Mouse (Mus musculus): ENCODE results near the gene Dclk1. TPM values are rescaled to one million over a fixed set of nuclear protein-coding genes. Genes with fewer than 3 reads are reported as not detected.
A peak's percentile ranks its signal among the peaks of the same experiment; 100 is the strongest.

Dclk1 gene
- polyA plus RNA-seq, 1 experiment from 2014 or later = 75.0 TPM

- no peak for ATAC-seq (ENCODE audit: low read depth)
- no peak for DNase-seq (ENCODE audit: low spot score)
- H3K27me3 ChIP-seq (replicated peaks; ENCODE audit: control insufficient read depth, insufficient read depth, low read length) = no peaks in the 10 kb centered on the region
- WGBS = 76% methylated on average over 2 of the region's 2 CpGs
- no peak overlapping the region for H3K4me2 ChIP-seq (ENCODE audit: low read depth, low read length)
- no peak overlapping the region for H3K27ac ChIP-seq (replicated peaks; ENCODE audit: low read depth, low read length)
- no peak overlapping the region for H3K4me3 ChIP-seq (ENCODE audit: low read depth, low read length)
- H3K9ac ChIP-seq (ENCODE audit: low read depth, low read length) = no peak overlapping the region
- no peaks in the 10 kb centered on the region for H3K36me3 ChIP-seq (ENCODE audit: control insufficient read depth, insufficient read depth, low read length)
- peaks cover 18% of the 10 kb centered on the region; the same call in 1 of the 2 replicates for H3K4me1 ChIP-seq (ENCODE audit: control insufficient read depth, insufficient read depth, low read length)
- H3K9me3 ChIP-seq (ENCODE audit: control insufficient read depth, low read length) = no peaks in the 10 kb centered on the region
These were observed 201.6 kb downstream of the Dclk1 start for GRCm38 (mm10) chr3:55443725-55444124.

GRCm38 (mm10) chr3:55446681-55447080 is 204.5 kb downstream of the Dclk1 start:
- Histone ChIP-seq H3K27ac (replicated peaks; ENCODE audit: low read depth, low read length) (no peak overlapping the region), H3K4me3 (ENCODE audit: low read depth, low read length) (no peak overlapping the region), H3K4me1 (ENCODE audit: control insufficient read depth, insufficient read depth, low read length) (peaks cover 3% of the 10 kb centered on the region; the same call in 1 of the 2 replicates), H3K9me3 (ENCODE audit: control insufficient read depth, low read length) (no peaks in the 10 kb centered on the region), H3K4me2 (ENCODE audit: low read depth, low read length) (no peak overlapping the region), H3K27me3 (replicated peaks; ENCODE audit: control insufficient read depth, insufficient read depth, low read length) (no peaks in the 10 kb centered on the region), H3K36me3 (ENCODE audit: control insufficient read depth, insufficient read depth, low read length) (no peaks in the 10 kb centered on the region), H3K9ac (ENCODE audit: low read depth, low read length) (no peak overlapping the region)
- DNase-seq (ENCODE audit: low spot score) (no peak), ATAC-seq (ENCODE audit: low read depth) (no peak)
- WGBS = 90% methylated on average over 7 of the region's 7 CpGs

- Histone ChIP-seq H3K36me3 (ENCODE audit: control insufficient read depth, insufficient read depth, low read length) (no peaks in the 10 kb centered on the region), H3K4me1 (ENCODE audit: control insufficient read depth, insufficient read depth, low read length) (peaks cover 3% of the 10 kb centered on the region; the same call in 1 of the 2 replicates), H3K4me2 (ENCODE audit: low read depth, low read length) (no peak overlapping the region), H3K9me3 (ENCODE audit: control insufficient read depth, low read length) (no peaks in the 10 kb centered on the region), H3K27me3 (replicated peaks; ENCODE audit: control insufficient read depth, insufficient read depth, low read length) (no peaks in the 10 kb centered on the region), H3K27ac (replicated peaks; ENCODE audit: low read depth, low read length) (peak overlapping the region; percentile 4; the same call in 1 of the 2 replicates), H3K4me3 (ENCODE audit: low read depth, low read length) (no peak overlapping the region), H3K9ac (ENCODE audit: low read depth, low read length) (no peak overlapping the region)
- ATAC-seq (ENCODE audit: low read depth) = no peak
- peak; percentile 78 for DNase-seq (ENCODE audit: low spot score)
- WGBS = 65% methylated on average over 5 of the region's 5 CpGs
These were observed 205.6 kb downstream of the Dclk1 start for GRCm38 (mm10) chr3:55447486-55448460.

GRCm38 (mm10) chr3:55449148-55449547 is 207.0 kb downstream of the Dclk1 start:
- H3K4me3 ChIP-seq (ENCODE audit: low read depth, low read length) = no peak overlapping the region
- no peak overlapping the region for H3K9ac ChIP-seq (ENCODE audit: low read depth, low read length)
- WGBS = 94% methylated on average over 2 of the region's 2 CpGs
- H3K4me2 ChIP-seq (ENCODE audit: low read depth, low read length) = no peak overlapping the region
- no peaks in the 10 kb centered on the region for H3K36me3 ChIP-seq (ENCODE audit: control insufficient read depth, insufficient read depth, low read length)
- ATAC-seq (ENCODE audit: low read depth) (no peak), DNase-seq (ENCODE audit: low spot score) (no peak)
- H3K27ac ChIP-seq (replicated peaks; ENCODE audit: low read depth, low read length) = no peak overlapping the region
- H3K4me1 ChIP-seq (ENCODE audit: control insufficient read depth, insufficient read depth, low read length) = peaks cover 3% of the 10 kb centered on the region; the same call in 1 of the 2 replicates
- H3K9me3 ChIP-seq (ENCODE audit: control insufficient read depth, low read length) = no peaks in the 10 kb centered on the region
- no peaks in the 10 kb centered on the region for H3K27me3 ChIP-seq (replicated peaks; ENCODE audit: control insufficient read depth, insufficient read depth, low read length)

- no peaks in the 10 kb centered on the region for H3K4me1 ChIP-seq (ENCODE audit: control insufficient read depth, insufficient read depth, low read length)
- no peaks in the 10 kb centered on the region for H3K27me3 ChIP-seq (replicated peaks; ENCODE audit: control insufficient read depth, insufficient read depth, low read length)
- H3K36me3 ChIP-seq (ENCODE audit: control insufficient read depth, insufficient read depth, low read length) = no peaks in the 10 kb centered on the region
- no peak overlapping the region for H3K9ac ChIP-seq (ENCODE audit: low read depth, low read length)
- no peak overlapping the region for H3K27ac ChIP-seq (replicated peaks; ENCODE audit: low read depth, low read length)
- no peak overlapping the region for H3K4me2 ChIP-seq (ENCODE audit: low read depth, low read length)
- ATAC-seq (ENCODE audit: low read depth) (no peak), DNase-seq (ENCODE audit: low spot score) (no peak)
- no peaks in the 10 kb centered on the region for H3K9me3 ChIP-seq (ENCODE audit: control insufficient read depth, low read length)
- H3K4me3 ChIP-seq (ENCODE audit: low read depth, low read length) = no peak overlapping the region
- 92% methylated on average over 14 of the region's 14 CpGs for WGBS
These were observed 208.9 kb downstream of the Dclk1 start for GRCm38 (mm10) chr3:55451035-55451434.

GRCm38 (mm10) chr3:55451877-55452276 is 209.7 kb downstream of the Dclk1 start:
- no peak for ATAC-seq (ENCODE audit: low read depth)
- H3K9ac ChIP-seq (ENCODE audit: low read depth, low read length) = no peak overlapping the region
- no peaks in the 10 kb centered on the region for H3K27me3 ChIP-seq (replicated peaks; ENCODE audit: control insufficient read depth, insufficient read depth, low read length)
- H3K4me3 ChIP-seq (ENCODE audit: low read depth, low read length) = no peak overlapping the region
- no peak overlapping the region for H3K27ac ChIP-seq (replicated peaks; ENCODE audit: low read depth, low read length)
- no peaks in the 10 kb centered on the region for H3K36me3 ChIP-seq (ENCODE audit: control insufficient read depth, insufficient read depth, low read length)
- no peak overlapping the region for H3K4me2 ChIP-seq (ENCODE audit: low read depth, low read length)
- 79% methylated on average over 3 of the region's 3 CpGs for WGBS
- DNase-seq (ENCODE audit: low spot score) = no peak
- H3K4me1 ChIP-seq (ENCODE audit: control insufficient read depth, insufficient read depth, low read length) = no peaks in the 10 kb centered on the region
- no peaks in the 10 kb centered on the region for H3K9me3 ChIP-seq (ENCODE audit: control insufficient read depth, low read length)

GRCm38 (mm10) chr3:55452464-55452863 is 210.3 kb downstream of the Dclk1 start:
- Histone ChIP-seq H3K36me3 (ENCODE audit: control insufficient read depth, insufficient read depth, low read length) (no peaks in the 10 kb centered on the region), H3K9me3 (ENCODE audit: control insufficient read depth, low read length) (no peaks in the 10 kb centered on the region), H3K4me3 (ENCODE audit: low read depth, low read length) (no peak overlapping the region), H3K27ac (replicated peaks; ENCODE audit: low read depth, low read length) (no peak overlapping the region), H3K27me3 (replicated peaks; ENCODE audit: control insufficient read depth, insufficient read depth, low read length) (no peaks in the 10 kb centered on the region), H3K4me1 (ENCODE audit: control insufficient read depth, insufficient read depth, low read length) (no peaks in the 10 kb centered on the region), H3K4me2 (ENCODE audit: low read depth, low read length) (no peak overlapping the region), H3K9ac (ENCODE audit: low read depth, low read length) (no peak overlapping the region)
- 93% methylated on average over 2 of the region's 2 CpGs for WGBS
- DNase-seq (ENCODE audit: low spot score) (no peak), ATAC-seq (ENCODE audit: low read depth) (no peak)

- H3K4me1 ChIP-seq (ENCODE audit: control insufficient read depth, insufficient read depth, low read length) = no peaks in the 10 kb centered on the region; the same call in 1 of the 2 replicates
- no peak overlapping the region for H3K9ac ChIP-seq (ENCODE audit: low read depth, low read length)
- no peak overlapping the region for H3K4me3 ChIP-seq (ENCODE audit: low read depth, low read length)
- H3K27me3 ChIP-seq (replicated peaks; ENCODE audit: control insufficient read depth, insufficient read depth, low read length) = no peaks in the 10 kb centered on the region
- peak overlapping the region; percentile 66 for H3K4me2 ChIP-seq (ENCODE audit: low read depth, low read length)
- ATAC-seq (ENCODE audit: low read depth) (no peak), DNase-seq (ENCODE audit: low spot score) (no peak)
- WGBS = 57% methylated on average over 3 of the region's 3 CpGs
- H3K9me3 ChIP-seq (ENCODE audit: control insufficient read depth, low read length) = no peaks in the 10 kb centered on the region
- H3K36me3 ChIP-seq (ENCODE audit: control insufficient read depth, insufficient read depth, low read length) = no peaks in the 10 kb centered on the region
- 0 out of 2 replicates have a peak overlapping the region, but pooled peaks have one; percentile 59 for H3K27ac ChIP-seq (replicated peaks; ENCODE audit: low read depth, low read length)
These were observed 218.9 kb downstream of the Dclk1 start for GRCm38 (mm10) chr3:55461092-55461491.

All from embryonic facial prominence, embryonic 14.5 days (tissue).